Mouse (Mus musculus) kidney, adult 2 months (tissue): ENCODE measurements around the gene Met. TPM values are rescaled to one million over a fixed set of nuclear protein-coding genes. Genes with fewer than 3 reads are reported as not detected.
A peak's percentile ranks its signal among the peaks of the same experiment; 100 is the strongest.

Experiments used
- DNase-seq: peaks from one replicate; pipeline ENCODE4 v3.0.0; 2021
- H3K27ac ChIP-seq: fragments of 200-500 bp; 2 replicates; pipeline ENCODE4 v1.5.1; 2012; ENCODE audit warnings: low read depth, low read length, control low read depth, inconsistent platforms; ENCODE audit not compliant: insufficient read depth
- H3K27me3 ChIP-seq: fragments of 200-500 bp; replicated peaks from 2 replicates; pipeline ENCODE4 v1.6.1; 2012; ENCODE audit warnings: mild to moderate bottlenecking, moderate library complexity, low read length, inconsistent platforms; ENCODE audit not compliant: control insufficient read depth, insufficient read depth
- H3K36me3 ChIP-seq: fragments of 200-500 bp; 2 replicates; pipeline ENCODE4 v1.6.1; 2012; ENCODE audit warnings: mild to moderate bottlenecking, moderate library complexity, low read length, inconsistent platforms; ENCODE audit not compliant: control insufficient read depth, insufficient read depth
- H3K4me1 ChIP-seq: fragments of 200-500 bp; 2 replicates; pipeline ENCODE4 v1.6.1; 2011; ENCODE audit warnings: low read length; ENCODE audit not compliant: control insufficient read depth, insufficient read depth
- H3K4me3 ChIP-seq: fragments of 200-500 bp; 2 replicates; pipeline ENCODE4 v1.5.1; 2011; ENCODE audit warnings: mild to moderate bottlenecking, low read depth, low read length, control low read depth; ENCODE audit not compliant: insufficient read depth
- CTCF ChIP-seq: fragments of 200-500 bp; conservative IDR thresholded peaks from 2 replicates; pipeline ENCODE4 v1.5.1; 2011; ENCODE audit warnings: low read depth, mild to moderate bottlenecking, control low read depth, low read length, moderate library complexity, mixed read lengths; ENCODE audit not compliant: insufficient read depth, insufficient read length
- POLR2A ChIP-seq: fragments of 200-500 bp; IDR thresholded peaks from one replicate; pipeline ENCODE4 v1.6.1; 2011; ENCODE audit warnings: low read depth, low read length, control low read depth
- WGBS: fragments of 180-500 bp; shearing (Covaris S2); methylation state at CpG from one replicate; pipeline ENCODE4 v1.1.7; 2018; 5-methylcytosine and 5-hydroxymethylcytosine counted together
- polyA plus RNA-seq: library from polyadenylated mRNA; depleted of rRNA; stranded (reverse); fragments of >200 nt; gene quantifications from 2 replicates; pipeline ENCODE4 v1.2.3, GENCODE M21; 2012

Gene Met
- polyA plus RNA-seq, 1 experiment: 31.1 TPM

DNA sequence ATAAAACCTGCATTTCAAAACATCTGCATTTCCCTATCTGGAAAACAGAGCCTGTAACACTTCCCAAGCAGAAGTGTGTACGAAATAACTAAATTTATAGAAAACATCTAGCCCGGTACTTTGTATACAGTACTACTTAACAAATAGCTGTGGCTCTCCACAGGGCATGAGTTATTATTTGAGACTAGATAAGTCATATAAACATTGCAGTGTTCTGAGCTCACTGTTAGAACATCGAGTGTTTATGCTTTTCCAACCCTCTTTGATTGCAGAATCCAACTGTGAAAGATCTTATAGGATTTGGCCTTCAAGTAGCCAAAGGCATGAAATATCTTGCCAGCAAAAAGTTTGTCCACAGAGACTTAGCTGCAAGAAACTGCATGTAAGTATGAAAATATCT lies 98.3 kb downstream of the Met start:
- WGBS: 81% methylated on average over 3 of the region's 3 CpGs
- no peak for TF ChIP-seq POLR2A
- DNase-seq: no peak

DNA sequence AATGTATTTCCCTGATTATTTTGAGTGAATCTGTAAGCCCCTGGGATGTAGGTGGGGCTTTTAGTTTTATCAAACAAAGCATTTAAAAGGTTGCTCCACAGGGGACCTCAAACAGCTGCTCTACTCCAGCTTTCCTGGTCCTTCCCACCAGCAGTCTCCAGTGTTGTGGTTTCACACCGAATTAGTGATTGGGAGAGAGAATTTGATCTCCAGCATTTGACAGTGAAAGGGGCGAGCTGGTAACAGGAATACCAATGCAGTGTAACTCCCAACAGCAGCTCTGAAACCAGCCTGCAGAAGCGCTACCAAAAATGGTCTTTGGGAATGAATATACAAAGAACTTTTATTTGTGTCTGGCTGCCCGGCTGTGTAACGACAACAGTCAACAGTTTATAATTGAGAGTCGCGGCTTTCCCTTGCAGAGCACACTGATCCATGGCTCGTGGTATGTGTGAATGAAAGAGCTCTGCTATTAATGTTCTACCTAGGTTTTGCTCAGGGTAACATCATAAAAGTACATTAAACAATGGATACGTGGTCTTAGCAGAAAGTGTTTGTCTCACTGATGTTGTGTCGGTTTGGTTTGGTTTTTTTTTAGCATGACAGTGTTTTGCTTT lies 99.0 kb downstream of the Met start:
- no peak overlapping the region for H3K27ac ChIP-seq
- H3K4me1 ChIP-seq: no peaks in the 10 kb centered on the region
- no peak for TF ChIP-seq CTCF
- TF ChIP-seq POLR2A: no peak
- H3K36me3 ChIP-seq: peaks cover 7% of the 10 kb centered on the region
- WGBS: 52% methylated on average over 10 of the region's 10 CpGs
- no peak overlapping the region for H3K4me3 ChIP-seq
- DNase-seq: no peak
- no peaks in the 10 kb centered on the region for H3K27me3 ChIP-seq

More for the DNA sequence above, 98.3 kb downstream of the Met start:
- H3K27ac ChIP-seq: no peak overlapping the region
- H3K27me3 ChIP-seq: no peaks in the 10 kb centered on the region
- H3K4me3 ChIP-seq: no peak overlapping the region
- peaks cover 9% of the 10 kb centered on the region for H3K36me3 ChIP-seq
- peaks cover 5% of the 10 kb centered on the region; the same call in 1 of the 2 replicates for H3K4me1 ChIP-seq

DNA sequence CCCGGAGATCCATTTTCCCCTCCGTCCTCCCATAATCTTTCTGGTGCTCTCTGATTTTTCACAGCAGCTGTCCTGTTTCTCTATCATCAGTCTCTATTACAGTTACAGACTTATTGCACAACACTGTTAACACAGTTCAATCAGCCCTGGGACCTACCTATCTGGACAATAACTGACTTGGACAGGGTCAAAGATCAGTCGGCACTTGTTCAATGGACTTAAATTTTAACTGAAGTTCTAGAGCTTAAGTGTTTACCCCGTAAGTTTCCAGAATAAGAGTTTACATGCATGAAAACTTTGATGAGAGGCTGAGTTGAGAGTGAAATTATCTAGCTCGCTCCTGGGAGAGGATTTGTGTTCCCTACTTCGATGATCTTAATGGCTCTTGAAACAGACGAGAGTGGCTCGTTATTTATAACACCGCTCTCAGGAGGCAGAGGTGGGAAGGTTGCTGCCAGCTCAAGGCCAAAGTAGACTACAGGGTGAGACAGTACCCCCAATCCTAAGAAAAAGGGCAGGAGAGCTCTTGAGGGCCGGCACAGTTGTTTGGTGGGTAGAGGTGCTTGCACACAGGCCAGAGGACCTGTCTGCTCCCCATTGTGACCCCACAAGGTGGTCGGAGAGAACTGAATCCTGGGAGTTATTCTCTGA lies 105.2 kb downstream of the Met start:
- 59% methylated on average over 11 of the region's 11 CpGs for WGBS
- Histone ChIP-seq H3K27ac (peak overlapping the region; percentile 85), H3K36me3 (peaks cover 5% of the 10 kb centered on the region), H3K27me3 (no peaks in the 10 kb centered on the region), H3K4me3 (no peak overlapping the region), H3K4me1 (peaks cover 13% of the 10 kb centered on the region; the same call in 1 of the 2 replicates)
- TF ChIP-seq POLR2A (no peak), CTCF (no peak)
- peak; percentile 92 for DNase-seq

DNA sequence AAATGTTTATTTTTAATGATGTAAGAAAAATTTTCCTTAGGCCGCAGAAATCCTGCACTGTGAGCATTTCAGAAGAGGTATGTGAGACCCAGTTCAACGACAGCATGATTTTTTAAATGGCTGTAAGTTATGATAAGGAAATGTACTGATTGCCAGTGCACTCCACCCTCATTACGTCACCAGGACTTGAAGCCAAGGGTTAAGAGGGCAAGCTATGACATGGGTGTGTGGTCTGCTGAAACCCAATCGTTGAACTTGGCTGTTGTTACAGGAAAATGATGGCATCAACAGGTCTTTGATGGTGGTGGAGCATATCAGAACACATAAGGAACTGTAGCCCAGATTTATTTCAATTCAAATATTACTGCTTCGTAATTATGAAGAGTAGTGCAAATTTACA lies 109.6 kb downstream of the Met start:
- Histone ChIP-seq H3K27ac (no peak overlapping the region), H3K4me3 (no peak overlapping the region), H3K27me3 (no peaks in the 10 kb centered on the region), H3K36me3 (peaks cover 3% of the 10 kb centered on the region; the same call in 1 of the 2 replicates), H3K4me1 (peaks cover 10% of the 10 kb centered on the region; the same call in 1 of the 2 replicates)
- TF ChIP-seq POLR2A (no peak), CTCF (no peak)
- no peak for DNase-seq
- WGBS: 62% methylated on average over 5 of the region's 5 CpGs

DNA sequence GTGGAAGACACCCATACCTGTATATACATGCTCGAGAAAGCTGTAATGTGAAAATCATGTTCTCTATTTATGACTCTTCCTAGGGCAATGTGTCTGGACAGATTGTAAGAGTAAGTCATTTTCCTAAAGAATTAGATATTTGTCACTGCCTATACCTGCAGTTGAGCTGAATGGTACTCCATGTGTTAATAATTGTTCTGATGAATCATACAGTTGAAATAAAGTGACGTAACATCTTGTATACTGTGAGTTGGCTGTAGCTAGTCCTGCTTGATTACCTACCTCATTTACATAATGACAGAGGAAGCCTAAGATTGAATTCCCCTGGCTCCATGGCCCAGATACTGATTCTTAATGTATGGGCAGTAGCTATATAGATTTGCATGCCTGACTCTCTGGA lies 110.1 kb downstream of the Met start:
- peaks cover 7% of the 10 kb centered on the region; the same call in 1 of the 2 replicates for H3K4me1 ChIP-seq
- no peak overlapping the region for H3K27ac ChIP-seq
- H3K27me3 ChIP-seq: no peaks in the 10 kb centered on the region
- no peak for TF ChIP-seq CTCF
- no peak for TF ChIP-seq POLR2A
- no peak for DNase-seq
- H3K36me3 ChIP-seq: peaks cover 3% of the 10 kb centered on the region; the same call in 1 of the 2 replicates
- WGBS: 77% methylated on average over 2 of the region's 2 CpGs
- no peak overlapping the region for H3K4me3 ChIP-seq

DNA sequence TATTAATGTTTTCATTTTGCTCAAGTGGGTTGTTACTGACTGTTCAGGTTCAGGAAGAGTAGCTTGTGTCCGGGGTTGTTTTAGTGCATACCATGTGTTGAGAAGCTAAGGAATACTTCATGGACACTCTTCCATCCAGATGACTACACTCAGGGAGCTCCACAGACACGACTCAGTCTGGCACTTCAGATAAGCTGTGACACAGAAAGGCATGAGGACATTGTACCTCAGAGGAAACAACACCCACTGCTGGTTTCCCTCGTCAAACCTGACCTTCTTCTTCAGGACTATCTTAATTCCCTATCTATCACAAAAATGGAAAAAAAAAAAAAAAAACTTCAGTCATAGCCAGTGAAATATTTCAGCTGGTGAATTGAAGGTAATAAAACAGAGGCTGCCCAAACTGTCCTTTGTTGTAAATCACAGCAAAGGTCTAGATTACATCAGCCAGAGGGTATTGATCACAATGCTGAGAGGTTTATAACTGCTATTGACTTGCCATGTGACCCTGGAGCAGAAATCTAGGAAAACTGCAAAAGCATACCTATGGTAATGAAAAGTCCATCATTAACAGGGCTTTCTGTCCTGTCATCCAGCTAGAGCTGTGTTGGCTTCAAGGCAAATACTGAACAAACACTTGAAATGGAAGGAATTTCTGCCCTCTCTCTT lies 114.6 kb downstream of the Met start:
- WGBS: 43% methylated on average over 3 of the region's 3 CpGs
- H3K27me3 ChIP-seq: no peaks in the 10 kb centered on the region
- no peak overlapping the region for H3K4me3 ChIP-seq
- no peak for TF ChIP-seq CTCF
- TF ChIP-seq POLR2A: no peak
- H3K36me3 ChIP-seq: peaks cover 1% of the 10 kb centered on the region; the same call in 1 of the 2 replicates
- no peak for DNase-seq
- H3K27ac ChIP-seq: no peak overlapping the region
- no peaks in the 10 kb centered on the region for H3K4me1 ChIP-seq

DNA sequence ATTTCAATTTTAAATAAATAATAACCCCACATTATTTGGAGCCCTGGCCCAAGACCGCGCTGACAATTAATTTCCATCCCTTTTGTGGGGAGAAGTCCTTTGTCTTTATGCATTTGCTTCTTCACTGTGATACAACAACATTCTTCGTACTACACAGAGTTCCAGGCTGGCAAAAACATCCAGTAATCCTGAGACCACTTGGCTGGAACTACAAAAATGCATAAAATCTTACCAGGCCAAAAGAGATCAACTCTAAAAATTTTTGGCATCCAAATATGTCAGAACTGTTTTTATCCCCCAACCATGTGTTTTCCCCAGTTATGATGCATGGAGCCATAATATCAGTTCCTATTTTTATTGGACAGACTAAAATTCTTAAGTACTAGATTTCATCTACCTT lies 116.7 kb downstream of the Met start:
- Histone ChIP-seq H3K27ac (no peak overlapping the region), H3K4me3 (no peak overlapping the region), H3K4me1 (no peaks in the 10 kb centered on the region; the same call in 1 of the 2 replicates), H3K27me3 (no peaks in the 10 kb centered on the region), H3K36me3 (no peaks in the 10 kb centered on the region)
- no peak for DNase-seq
- 90% methylated on average over 3 of the region's 3 CpGs for WGBS
- TF ChIP-seq POLR2A: no peak
- no peak for TF ChIP-seq CTCF
